Mouse (Mus musculus) adrenal gland, postnatal 14 days (tissue): ENCODE results near the gene Ntn3. TPM values are rescaled to one million over a fixed set of nuclear protein-coding genes. Genes with fewer than 3 reads are reported as not detected.

Source experiments
- DNase-seq: peaks from one replicate; pipeline ENCODE4 v3.0.0; 2021; ENCODE audit warnings: mixed read lengths
- long read RNA-seq, 2 experiments: library from polyadenylated mRNA; stranded (forward); transcript quantifications; one replicate each; pipeline ENCODE4 v2.0.0; 2021
- total RNA-seq: library from RNA; stranded (reverse); gene quantifications from 2 replicates; pipeline ENCODE4 v1.2.3, GENCODE M21; 2021

The Ntn3 gene
- total RNA-seq, result 2.1 and 2.9 TPM in 2 replicates
- long read RNA-seq, experiment 1, full-length matches to known transcripts, result 2 of 3 reads
- long read RNA-seq, experiment 1, partial matches to known transcripts, result 0 of 3 reads
- long read RNA-seq, experiment 1, other reads (novel, unspliced or antisense), result 1 of 3 reads
- long read RNA-seq, experiment 2, full-length matches to known transcripts, result 6 of 6 reads
- long read RNA-seq, experiment 2, partial matches to known transcripts, result 0 of 6 reads
- long read RNA-seq, experiment 2, other reads (novel, unspliced or antisense), result 0 of 6 reads

GRCm38 (mm10) chr17:24209043-24209915, at the start of gene Ntn3:
Gene Ntn3, minus strand, starts transcription at chr17:24209531.
- peak; percentile 66 for DNase-seq

GRCm38 (mm10) chr17:24258981-24259380, 49.6 kb upstream of the Ntn3 start:
- DNase-seq, result peak; percentile 43

- DNase-seq, result no peak
Measured at GRCm38 (mm10) chr17:24252329-24252728, 43.0 kb upstream of the Ntn3 start.

GRCm38 (mm10) chr17:24251320-24252069, 42.2 kb upstream of the Ntn3 start, which contains the start of gene Ccnf:
Gene Ccnf, minus strand, starts transcription at chr17:24251484.
- peak; percentile 97 for DNase-seq

- DNase-seq, result no peak
Measured at GRCm38 (mm10) chr17:24250988-24251319, 41.6 kb upstream of the Ntn3 start.

- DNase-seq, result no peak
Measured at GRCm38 (mm10) chr17:24248641-24249040, 39.3 kb upstream of the Ntn3 start.

GRCm38 (mm10) chr17:24244061-24244460, 34.7 kb upstream of the Ntn3 start:
- no peak for DNase-seq

- peak; percentile 67 for DNase-seq
Measured at GRCm38 (mm10) chr17:24243311-24243969, 34.1 kb upstream of the Ntn3 start.

- DNase-seq, result no peak
Measured at GRCm38 (mm10) chr17:24236921-24237320, 27.6 kb upstream of the Ntn3 start.

GRCm38 (mm10) chr17:24236479-24236878, 27.1 kb upstream of the Ntn3 start:
- no peak for DNase-seq

- DNase-seq, result no peak
Measured at GRCm38 (mm10) chr17:24227941-24228340, 18.6 kb upstream of the Ntn3 start.

- DNase-seq, result no peak
Measured at GRCm38 (mm10) chr17:24226721-24227120, 17.4 kb upstream of the Ntn3 start.

GRCm38 (mm10) chr17:24225851-24226250, 16.5 kb upstream of the Ntn3 start:
- no peak for DNase-seq

GRCm38 (mm10) chr17:24224741-24225140, 15.4 kb upstream of the Ntn3 start:
- no peak for DNase-seq

- DNase-seq, result no peak
Measured at GRCm38 (mm10) chr17:24223513-24223912, 14.2 kb upstream of the Ntn3 start.

- DNase-seq, result no peak
Measured at GRCm38 (mm10) chr17:24222653-24223052, 13.3 kb upstream of the Ntn3 start.

GRCm38 (mm10) chr17:24220435-24221411, 11.4 kb upstream of the Ntn3 start, which contains the start of gene Tedc2:
Gene Tedc2, minus strand, starts transcription at chr17:24220851.
- peak; percentile 97 for DNase-seq

GRCm38 (mm10) chr17:24216836-24217235, 7.5 kb upstream of the Ntn3 start:
- no peak for DNase-seq

GRCm38 (mm10) chr17:24213186-24213585, 3.9 kb upstream of the Ntn3 start:
- no peak for DNase-seq

- DNase-seq, result no peak
Measured at GRCm38 (mm10) chr17:24212441-24213018, 3.2 kb upstream of the Ntn3 start.
